Mouse (Mus musculus): Measurements from ENCODE around the gene Eif5a.
"Not testable (repeated sequence)": the region's sequence is repeated elsewhere in the genome, so short reads cannot be mapped to it uniquely, and the experiment has no call there.

Eif5a gene

GRCm38 (mm10) chr11:69921114-69922011 lies at the start of gene Eif5a:
TSS of gene Eif5a (minus strand) at chr11:69921958.
- peak; percentile 100 for DNase-seq

DNA sequence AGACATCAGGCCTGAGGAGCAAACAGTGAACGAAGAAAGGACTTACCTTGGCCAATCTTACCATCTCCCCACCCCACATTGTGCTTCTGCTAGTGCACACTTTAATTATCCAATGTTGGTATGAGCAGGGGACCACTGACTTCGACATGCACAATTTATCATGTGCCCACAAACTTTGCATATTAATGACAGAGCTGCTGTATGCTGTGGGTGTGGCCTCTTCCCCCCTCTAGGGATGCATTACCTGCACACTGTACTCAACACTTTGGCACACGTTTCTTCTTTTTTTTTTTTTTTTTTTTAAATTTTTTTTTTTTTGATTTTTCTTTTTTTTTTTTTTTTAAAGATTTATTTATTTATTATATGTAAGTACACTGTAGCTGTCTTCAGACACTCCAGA lies 49.0 kb upstream of the Eif5a start:
- DNase-seq = no peak

- no peak for DNase-seq
Observed at GRCm38 (mm10) chr11:69970222-69970621, 48.5 kb upstream of the Eif5a start.

DNA sequence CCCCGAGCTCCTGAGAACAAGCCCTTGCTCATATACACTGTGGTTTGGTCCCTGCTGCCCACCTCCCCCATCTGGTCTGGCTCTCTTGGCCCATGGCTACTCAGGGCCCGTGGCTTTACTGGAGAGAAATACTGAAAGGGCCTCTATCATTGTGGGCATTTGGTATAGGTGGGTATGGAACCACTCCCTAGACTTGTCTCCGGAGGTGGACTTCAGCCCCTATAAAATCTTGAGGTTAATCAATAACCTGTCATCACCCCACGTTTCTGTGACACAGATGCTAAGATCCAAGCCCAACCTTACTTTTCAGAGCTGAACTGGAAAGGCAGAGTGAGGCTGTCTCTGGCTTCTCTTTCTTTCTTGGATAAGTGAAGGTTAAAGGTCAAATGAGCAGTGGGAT lies 47.0 kb upstream of the Eif5a start:
- DNase-seq = no peak

- DNase-seq = no peak
Observed at GRCm38 (mm10) chr11:69966860-69967517, 45.2 kb upstream of the Eif5a start.

GRCm38 (mm10) chr11:69966006-69966859 lies 44.5 kb upstream of the Eif5a start:
- DNase-seq = no peak

GRCm38 (mm10) chr11:69965271-69966005 lies 43.7 kb upstream of the Eif5a start:
- DNase-seq = no peak

DNA sequence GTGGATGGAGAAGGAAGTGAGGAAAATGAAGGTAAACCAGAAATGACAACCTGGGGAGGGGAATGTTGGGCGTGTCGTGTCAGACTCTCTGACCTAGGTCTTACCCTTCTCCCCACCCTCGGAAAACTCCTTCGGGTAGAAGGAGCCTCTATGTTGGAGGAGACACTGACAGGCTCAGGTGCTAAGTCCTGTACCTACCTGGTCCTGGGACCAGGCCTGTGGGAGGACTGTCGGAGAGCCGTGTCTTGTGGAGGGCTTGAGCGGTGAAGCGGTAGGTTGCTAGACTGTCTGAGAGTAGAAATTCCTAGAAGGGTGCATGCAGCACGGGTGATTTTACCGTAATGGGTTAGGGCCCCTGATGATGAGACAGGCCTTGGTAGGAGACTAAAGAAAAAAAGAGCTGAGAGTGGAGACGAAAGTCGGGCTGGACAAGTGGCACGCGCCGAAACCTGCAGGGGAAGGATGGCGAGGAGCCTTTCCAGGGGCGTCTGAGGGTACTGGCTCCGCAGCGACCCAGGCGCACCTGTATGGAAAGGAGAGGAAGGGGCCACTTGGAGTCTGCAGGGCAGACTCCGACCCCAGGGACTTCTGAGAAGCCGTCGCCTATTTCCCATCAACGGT lies 43.0 kb upstream of the Eif5a start, which contains the start of gene Cldn7:
TSS of gene Cldn7 (plus strand) at position 130 of the 621 bp plus-strand sequence.
- no peak for DNase-seq

DNA sequence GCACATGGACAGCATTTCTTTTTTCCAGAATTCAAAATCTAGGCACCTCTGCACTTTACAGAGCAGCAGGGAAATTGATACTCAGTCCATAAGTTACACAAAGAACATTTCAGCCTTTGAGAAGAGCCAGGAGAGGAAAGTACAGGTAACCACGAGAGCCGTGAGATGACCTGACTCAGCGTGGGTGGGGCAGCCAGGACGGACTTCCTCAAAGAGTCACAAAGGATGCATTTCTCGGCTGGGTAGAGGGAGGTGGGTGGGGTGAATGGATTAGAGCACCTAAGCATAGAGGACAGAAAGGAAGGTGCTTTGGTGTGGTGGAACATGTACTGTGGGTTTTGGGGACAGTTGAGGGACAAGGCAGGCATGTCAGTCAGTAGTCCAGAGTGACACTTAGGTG lies 40.1 kb upstream of the Eif5a start:
- DNase-seq = no peak

GRCm38 (mm10) chr11:69960616-69961015 lies 38.9 kb upstream of the Eif5a start:
- DNase-seq = no peak

DNA sequence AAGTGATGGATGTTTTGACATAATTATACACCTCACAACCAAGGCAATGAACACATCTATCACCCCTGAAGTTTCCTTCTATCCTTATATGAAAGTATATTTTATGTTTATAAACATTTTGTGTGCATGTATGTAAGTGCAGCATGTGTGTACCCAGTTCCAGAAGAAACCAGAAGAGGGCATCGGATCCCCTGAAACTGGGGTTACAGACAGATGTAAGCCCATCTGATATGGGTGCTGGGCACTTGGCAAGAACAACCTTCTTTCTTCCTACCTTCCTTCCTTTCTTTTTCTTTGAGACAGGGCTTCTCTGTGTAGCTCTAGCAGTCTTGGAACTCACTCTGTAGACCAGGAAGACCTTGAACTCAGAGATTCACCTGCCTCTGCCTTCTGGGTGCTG lies 34.5 kb upstream of the Eif5a start:
- no peak for DNase-seq

GRCm38 (mm10) chr11:69955618-69956017 lies 33.9 kb upstream of the Eif5a start:
- not testable (repeated sequence) for DNase-seq

DNA sequence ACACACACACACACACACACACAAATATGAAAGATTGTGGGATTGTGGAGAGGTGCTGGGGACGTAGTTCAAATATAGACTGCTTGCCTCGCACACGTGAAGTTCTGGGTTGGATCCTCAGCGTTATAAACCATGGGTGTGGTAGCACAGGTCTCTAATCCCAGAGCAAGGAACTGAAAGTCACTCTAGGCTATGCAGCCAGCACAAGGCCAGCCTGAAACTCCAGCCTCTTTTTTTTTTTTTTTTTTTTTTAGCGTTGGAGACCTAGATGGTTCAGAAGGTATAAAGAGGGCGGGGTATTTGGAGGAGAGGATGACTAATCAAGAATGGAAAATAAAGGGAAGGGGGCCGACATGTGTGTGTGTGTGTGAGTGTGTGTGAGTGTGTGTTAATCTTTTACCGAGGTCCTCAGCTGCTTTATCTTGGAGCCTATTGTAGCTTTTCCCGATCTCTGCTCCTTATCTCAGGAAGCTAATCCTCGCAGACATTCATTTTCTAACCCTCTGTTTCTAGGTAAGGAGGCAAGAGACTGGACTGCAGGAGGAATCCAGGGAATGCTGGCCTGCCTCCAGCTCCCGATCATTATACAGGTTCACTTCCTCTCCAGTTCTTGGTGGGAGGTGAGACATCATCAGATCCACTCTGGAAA lies 31.6 kb upstream of the Eif5a start:
- DNase-seq = no peak

- no peak for DNase-seq
Observed at GRCm38 (mm10) chr11:69952274-69952673, 30.5 kb upstream of the Eif5a start.

DNA sequence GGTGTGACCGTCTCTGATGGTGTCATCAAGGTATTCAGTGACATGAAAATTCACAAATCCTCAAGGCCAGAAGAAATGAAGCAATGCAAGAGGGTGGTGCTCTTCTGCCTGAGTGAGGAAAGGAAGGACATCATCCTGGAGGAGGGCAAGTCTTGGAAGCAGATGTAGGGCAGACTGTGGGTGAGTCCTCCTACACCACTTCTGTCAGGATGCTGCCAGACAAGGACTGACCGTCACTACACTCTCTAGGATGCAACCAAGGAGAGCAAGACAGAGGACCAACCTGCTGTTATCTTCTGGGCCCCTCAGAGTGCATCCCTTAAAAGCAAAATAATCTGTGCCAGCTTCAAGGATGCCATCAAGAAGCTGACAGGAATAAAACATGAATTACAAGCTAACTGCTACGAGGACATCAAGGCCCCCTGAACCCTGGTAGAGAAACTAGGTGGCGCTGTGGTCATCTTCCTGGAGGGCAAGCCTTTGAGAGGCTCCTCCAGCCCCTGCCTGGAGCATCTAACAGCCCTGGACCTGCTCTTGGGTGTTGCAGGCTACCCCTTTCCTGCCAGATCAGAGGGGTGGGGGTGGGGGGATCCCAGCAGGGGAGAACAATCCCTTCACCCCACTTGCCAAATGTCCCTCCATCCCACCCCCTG lies 29.2 kb upstream of the Eif5a start:
- DNase-seq = no peak

DNA sequence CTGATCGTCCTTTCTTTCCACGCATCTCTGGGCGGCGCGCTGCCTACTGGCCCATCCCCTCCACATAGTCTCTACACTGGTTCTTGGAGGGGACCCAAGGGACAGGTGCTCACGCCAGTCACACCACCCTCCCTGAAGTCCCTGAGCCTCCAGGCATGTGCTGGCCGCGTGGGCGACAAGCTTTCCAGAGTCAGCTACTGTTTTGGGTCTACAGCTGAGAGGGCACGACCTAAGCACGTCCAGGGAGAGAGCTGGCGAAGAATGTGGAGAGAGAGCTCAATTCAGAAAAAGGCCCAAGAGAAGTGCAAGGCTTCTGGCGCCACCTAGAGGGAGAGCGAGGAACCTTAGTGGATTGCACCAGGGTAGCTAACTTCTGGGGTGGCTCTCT lies 27.0 kb upstream of the Eif5a start:
- DNase-seq = peak; percentile 40

- no peak for DNase-seq
Observed at GRCm38 (mm10) chr11:69948066-69948762, 26.5 kb upstream of the Eif5a start, which contains the start of gene Slc2a4. TSS of gene Slc2a4 (minus strand) at chr11:69948188.

DNA sequence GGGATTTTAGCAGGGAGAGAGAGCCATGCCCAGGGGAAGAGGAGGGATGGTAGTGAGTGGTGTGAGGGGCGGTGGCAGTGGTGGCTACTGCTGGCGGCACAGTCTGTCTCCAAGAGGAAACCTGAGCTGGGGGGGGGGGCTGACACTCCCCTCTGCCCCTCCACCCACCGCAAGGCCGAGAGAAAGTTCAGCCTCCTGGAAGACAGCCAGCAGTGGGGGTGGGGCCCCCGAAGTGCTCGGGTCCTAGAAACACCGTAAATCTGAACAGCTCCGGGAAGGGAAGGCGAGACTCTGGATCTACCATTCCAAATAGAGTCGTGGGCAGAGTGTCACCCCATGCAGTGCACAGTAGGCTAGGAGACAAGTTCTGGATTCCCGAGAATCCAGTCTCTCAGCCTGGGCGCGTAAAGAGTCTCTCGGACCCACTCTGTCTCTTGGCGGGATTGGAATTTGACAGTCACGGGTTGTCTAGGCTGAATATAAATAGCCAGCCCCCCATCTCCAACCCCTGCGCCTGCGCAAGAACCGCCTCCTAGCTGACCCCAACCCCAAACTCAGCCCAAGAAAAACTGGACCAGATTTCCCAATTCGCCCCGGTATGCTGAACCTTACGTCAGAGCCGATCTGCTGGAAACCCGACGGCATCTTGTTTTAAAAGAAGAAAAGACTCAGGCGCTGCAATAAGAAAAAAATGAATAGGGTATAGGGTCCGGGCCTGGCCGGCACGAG lies 25.7 kb upstream of the Eif5a start:
- no peak for DNase-seq

Data from right cerebral cortex, postnatal 25 days (tissue).